Mouse (Mus musculus) brown adipose tissue, adult 24 weeks (tissue): Measurements from ENCODE around the gene Gm49510. TPM values are rescaled to one million over a fixed set of nuclear protein-coding genes. Genes with fewer than 3 reads are reported as not detected.

ENCODE experiments used
- H3K27ac ChIP-seq: fragments of 200-500 bp; replicated peaks from 2 replicates; pipeline ENCODE4 v1.5.1; 2012; ENCODE audit warnings: low read depth, mild to moderate bottlenecking, low read length
- H3K4me1 ChIP-seq: fragments of 200-500 bp; 2 replicates; pipeline ENCODE4 v1.6.1; 2012; ENCODE audit warnings: low read length, mixed read lengths; ENCODE audit not compliant: control insufficient read depth, insufficient read depth, insufficient read length
- H3K4me3 ChIP-seq: fragments of 200-500 bp; 2 replicates; pipeline ENCODE4 v1.5.1; 2012; ENCODE audit warnings: low read depth, mild to moderate bottlenecking, low read length, moderate library complexity; ENCODE audit not compliant: insufficient read depth
- polyA plus RNA-seq: library from polyadenylated mRNA; stranded (reverse); fragments of >200 nt; gene quantifications from 2 replicates; pipeline ENCODE4 v1.2.4, GENCODE M21; 2012; ENCODE audit not compliant: missing spikeins, insufficient read depth, insufficient read length

Gm49510 gene
- polyA plus RNA-seq, 1 experiment, result not detected

DNA sequence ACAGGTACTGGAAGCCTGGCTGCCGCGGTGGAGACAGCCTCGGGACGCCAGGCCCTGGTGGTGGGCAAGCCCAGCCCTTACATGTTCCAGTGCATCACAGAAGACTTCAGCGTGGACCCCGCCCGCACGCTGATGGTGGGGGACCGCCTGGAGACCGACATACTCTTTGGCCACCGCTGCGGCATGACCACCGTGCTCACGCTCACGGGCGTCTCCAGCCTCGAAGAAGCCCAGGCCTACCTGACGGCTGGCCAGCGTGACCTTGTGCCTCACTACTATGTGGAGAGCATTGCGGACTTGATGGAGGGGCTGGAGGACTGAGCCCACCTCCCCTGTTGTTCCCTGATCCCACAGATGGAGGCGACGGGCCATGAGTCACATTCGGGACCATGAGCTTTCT lies 18.7 kb downstream of the Gm49510 start:
- peaks cover 6% of the 10 kb centered on the region for H3K4me1 ChIP-seq
- H3K4me3 ChIP-seq, result no peak overlapping the region
- H3K27ac ChIP-seq, result peak overlapping the region; percentile 68

- Histone ChIP-seq H3K27ac (no peak overlapping the region), H3K4me1 (peaks cover 7% of the 10 kb centered on the region)
Measured at GRCm38 (mm10) chr15:78919914-78920313, 20.4 kb downstream of the Gm49510 start.

DNA sequence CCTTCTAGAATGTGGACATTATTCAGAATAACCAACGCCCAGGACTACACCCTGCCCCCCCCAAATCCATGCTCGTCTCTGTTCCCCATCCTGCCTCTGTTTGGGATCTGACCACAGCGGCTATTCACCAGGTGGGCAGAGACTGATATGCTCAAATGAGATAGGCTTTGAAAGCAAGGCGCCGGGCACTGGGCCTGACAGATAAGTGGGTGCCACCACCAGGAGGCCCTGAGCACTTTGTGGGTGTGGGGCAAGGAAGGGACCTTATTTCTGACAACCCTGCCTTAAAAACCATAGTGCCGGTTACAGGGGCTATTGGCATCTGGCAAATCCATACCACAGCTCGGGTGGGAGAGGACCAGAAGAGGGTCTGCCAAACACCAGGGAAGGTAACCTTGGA lies 23.2 kb downstream of the Gm49510 start:
- H3K4me1 ChIP-seq, result peaks cover 12% of the 10 kb centered on the region
- H3K27ac ChIP-seq, result no peak overlapping the region
- no peak overlapping the region for H3K4me3 ChIP-seq

More at GRCm38 (mm10) chr15:78919914-78920313, 20.4 kb downstream of the Gm49510 start:
- H3K4me3 ChIP-seq, result no peak overlapping the region

DNA sequence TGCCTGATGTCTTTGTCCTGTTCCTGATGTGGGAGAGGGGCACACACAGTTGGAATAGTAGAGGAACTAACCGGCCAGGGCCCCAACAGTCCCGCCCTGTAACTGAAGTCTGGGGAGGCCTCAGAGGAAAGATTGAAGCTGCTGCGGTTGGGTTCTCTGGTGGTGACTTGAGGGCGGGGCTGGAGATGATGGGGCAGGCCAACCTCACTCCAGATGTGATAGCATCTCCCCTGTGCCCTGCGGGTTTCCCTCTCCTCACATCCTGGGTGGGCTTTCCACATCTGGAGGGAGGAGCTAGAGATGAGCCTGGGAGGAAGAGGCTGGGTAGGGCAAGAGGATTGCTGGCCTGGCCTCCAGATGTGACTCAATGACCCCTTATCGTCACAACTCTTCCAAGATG lies 24.1 kb downstream of the Gm49510 start:
- no peak overlapping the region for H3K27ac ChIP-seq
- H3K4me3 ChIP-seq, result no peak overlapping the region
- peaks cover 6% of the 10 kb centered on the region for H3K4me1 ChIP-seq

GRCm38 (mm10) chr15:78925129-78925528 lies 25.7 kb downstream of the Gm49510 start:
- no peak overlapping the region for H3K4me3 ChIP-seq
- peak overlapping the region; percentile 56 for H3K27ac ChIP-seq
- peaks cover 6% of the 10 kb centered on the region for H3K4me1 ChIP-seq

DNA sequence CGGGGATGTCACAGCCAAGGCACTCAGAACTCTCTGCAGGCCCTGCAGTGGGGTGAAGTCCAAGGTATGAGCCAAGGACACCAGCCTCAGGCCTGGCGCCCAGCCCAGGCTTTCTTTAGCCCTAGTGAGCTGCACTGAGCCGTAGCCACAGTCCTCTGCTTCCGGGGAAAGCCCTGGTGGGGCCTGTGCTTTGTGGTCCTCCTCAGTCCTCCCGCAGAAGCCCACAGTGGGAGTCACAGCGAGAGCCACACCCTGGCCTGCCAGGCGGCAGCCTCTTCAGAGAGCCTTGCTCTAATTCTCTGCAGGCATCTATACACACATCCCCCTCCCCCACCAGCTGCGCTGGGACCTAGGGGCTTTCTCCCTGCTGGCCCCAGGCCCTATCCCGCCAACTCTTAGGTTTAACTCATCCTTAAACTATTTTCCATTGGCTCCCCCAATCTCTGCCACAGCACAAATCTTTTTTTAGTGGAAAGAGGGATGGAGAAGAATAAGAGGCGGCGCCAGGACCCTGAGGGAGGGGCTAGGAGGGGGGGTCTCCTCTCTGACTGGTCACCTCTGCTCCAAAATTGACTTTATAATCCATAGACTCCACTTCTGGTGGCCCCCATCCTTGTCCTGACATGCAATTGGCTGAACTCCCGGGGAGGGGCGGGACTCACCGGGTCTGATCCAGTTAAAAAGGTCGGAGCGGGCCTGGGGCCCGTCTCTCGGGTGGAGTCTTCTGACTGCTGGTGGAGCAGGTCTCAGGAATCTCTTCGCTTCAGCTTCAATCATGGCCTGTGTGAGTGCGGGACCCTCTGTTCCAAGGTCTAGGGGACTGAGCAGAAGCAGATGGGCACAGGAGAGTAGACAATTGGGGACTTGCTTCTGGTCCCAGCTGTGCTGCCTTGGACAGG lies 26.8 kb downstream of the Gm49510 start, which contains the start of gene Lgals1:
TSS of gene Lgals1 (plus strand) at position 705 of the 899 bp plus-strand sequence.
- Histone ChIP-seq H3K27ac (peak within 1 kb of the TSS; percentile 91), H3K4me1 (peaks cover 6% of the 10 kb centered on the region), H3K4me3 (peak within 1 kb of the TSS; percentile 76)

DNA sequence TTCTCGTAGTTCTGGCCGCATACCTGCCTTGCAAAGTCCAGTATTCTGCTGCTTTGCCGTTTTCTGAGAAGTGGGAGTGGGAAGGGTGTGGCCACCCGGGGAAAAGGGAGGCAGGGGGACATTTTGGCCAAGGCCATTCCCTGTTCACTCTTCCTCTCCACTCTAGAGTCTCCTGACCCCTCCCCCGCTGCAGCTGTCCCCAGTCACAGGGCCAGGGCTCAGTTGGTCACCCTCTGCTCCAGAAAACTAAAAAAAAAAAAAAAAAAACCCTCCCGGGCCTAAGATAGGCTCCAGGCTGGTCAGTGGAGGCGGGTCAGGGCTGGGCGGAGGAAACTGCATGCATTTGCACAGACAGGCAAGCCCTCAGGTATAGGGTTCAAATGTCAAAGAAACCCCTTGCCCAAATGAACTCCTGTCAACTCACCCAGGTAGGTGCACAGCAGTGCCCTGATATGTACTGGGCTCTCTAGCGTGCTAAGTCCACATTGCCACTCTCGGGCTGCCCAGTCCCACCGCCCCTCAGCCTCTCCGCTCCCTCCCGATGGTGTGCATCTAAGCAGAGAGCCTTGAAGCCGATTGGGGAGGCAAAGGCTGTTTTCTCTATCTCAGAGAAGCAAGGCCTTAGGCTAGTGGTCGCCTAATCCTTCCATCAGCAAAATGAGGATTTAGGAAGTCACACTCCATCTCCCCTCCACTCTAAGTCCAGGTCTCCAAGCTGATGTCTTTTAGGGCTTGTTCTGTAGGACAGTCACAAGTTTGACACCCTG lies 27.7 kb downstream of the Gm49510 start:
- Histone ChIP-seq H3K27ac (peak overlapping the region; percentile 91), H3K4me3 (peak overlapping the region; percentile 76), H3K4me1 (peaks cover 6% of the 10 kb centered on the region)

- H3K27ac ChIP-seq, result peak overlapping the region; percentile 91
- peak overlapping the region; percentile 76 for H3K4me3 ChIP-seq
- H3K4me1 ChIP-seq, result peaks cover 6% of the 10 kb centered on the region
Measured at GRCm38 (mm10) chr15:78927788-78928457, 28.5 kb downstream of the Gm49510 start.

- peak overlapping the region; percentile 26 for H3K27ac ChIP-seq
- peaks cover 6% of the 10 kb centered on the region for H3K4me1 ChIP-seq
- peak overlapping the region; percentile 31 for H3K4me3 ChIP-seq
Measured at GRCm38 (mm10) chr15:78928539-78928938, 29.1 kb downstream of the Gm49510 start.

GRCm38 (mm10) chr15:78930192-78930706 lies 30.8 kb downstream of the Gm49510 start:
- Histone ChIP-seq H3K4me3 (no peak overlapping the region), H3K27ac (no peak overlapping the region), H3K4me1 (peaks cover 2% of the 10 kb centered on the region)

GRCm38 (mm10) chr15:78930801-78931426 lies 31.4 kb downstream of the Gm49510 start:
- Histone ChIP-seq H3K27ac (no peak overlapping the region), H3K4me3 (no peak overlapping the region), H3K4me1 (peaks cover 5% of the 10 kb centered on the region)

GRCm38 (mm10) chr15:78931577-78931976 lies 32.1 kb downstream of the Gm49510 start:
- Histone ChIP-seq H3K27ac (no peak overlapping the region), H3K4me1 (peaks cover 6% of the 10 kb centered on the region), H3K4me3 (no peak overlapping the region)

DNA sequence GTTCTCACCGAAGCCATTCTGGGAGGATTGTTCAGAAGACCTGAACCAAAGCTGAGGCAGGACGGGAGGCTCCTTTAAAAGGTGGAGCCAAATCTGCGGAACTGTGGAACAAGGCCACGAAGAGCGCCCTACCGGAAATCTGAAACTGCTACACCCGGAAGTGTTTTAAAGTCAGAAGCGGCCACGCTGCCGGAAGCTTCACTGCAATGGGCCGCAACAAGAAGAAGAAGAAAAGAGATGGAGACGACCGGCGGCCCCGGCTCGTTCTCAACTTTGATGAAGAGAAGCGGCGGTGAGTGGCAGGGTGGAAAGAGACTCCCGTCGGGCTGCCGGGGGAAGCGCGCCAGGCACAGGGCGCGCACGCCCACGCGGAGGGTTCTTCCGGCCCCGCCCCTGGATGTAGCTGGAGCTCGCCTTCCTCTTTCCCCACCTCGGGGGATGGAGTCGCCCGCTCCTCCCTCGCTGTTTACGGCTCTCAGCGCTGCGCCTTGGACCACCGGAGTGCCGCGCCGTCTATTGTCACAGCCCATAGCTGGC lies 35.4 kb downstream of the Gm49510 start, which contains the start of gene Nol12:
TSS of gene Nol12 (plus strand) at position 150 of the 537 bp plus-strand sequence.
- H3K4me1 ChIP-seq, result peaks cover 6% of the 10 kb centered on the region; the same call in 1 of the 2 replicates
- H3K4me3 ChIP-seq, result peak within 1 kb of the TSS; percentile 92
- peak within 1 kb of the TSS; percentile 89 for H3K27ac ChIP-seq

DNA sequence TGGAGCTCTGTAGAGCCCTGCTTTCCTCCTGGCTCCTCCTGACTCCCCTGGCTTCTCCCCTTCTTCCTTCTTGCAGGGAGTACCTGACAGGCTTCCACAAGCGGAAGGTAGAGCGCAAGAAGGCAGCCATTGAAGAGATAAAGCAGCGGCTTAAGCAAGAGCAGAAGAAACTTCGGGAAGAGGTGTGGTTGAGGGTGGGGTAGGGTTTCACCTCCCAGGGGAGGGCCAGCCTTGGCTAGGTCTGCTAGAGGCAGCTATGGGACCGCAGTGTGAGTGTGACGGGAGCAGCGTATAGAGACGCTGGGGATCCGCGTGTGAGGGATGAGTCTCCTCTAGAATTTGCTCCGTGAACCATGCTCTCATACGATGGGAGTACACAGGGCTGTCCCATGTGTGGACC lies 36.9 kb downstream of the Gm49510 start:
- H3K4me1 ChIP-seq, result peaks cover 6% of the 10 kb centered on the region; the same call in 1 of the 2 replicates
- no peak overlapping the region for H3K27ac ChIP-seq
- no peak overlapping the region for H3K4me3 ChIP-seq
